29 mouse cellular contexts compared by ENCODE assay signal in the genomic region with DNA sequence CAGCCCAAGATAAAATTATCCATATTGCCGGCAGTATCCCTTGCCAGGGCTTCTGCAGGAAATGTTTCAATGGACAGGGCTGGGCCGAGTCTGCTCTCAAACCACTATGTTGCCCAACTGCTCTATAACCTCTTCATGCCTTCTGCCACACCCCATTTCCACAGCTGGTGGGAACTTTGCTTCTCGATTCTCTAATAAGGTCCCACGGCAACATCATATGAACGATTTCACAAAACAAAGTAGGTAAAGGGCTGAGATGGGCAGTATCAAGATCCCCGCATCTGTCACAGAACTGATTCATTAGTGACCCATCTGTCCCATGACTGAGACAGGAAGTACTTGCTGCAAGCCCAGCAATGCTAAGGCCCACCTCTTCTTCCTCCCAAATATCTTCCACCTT.
DNase-seq lines count a peak whose midpoint lies in the region; ATAC-seq and TF ChIP-seq lines count a peak whose summit lies in the region.
"Had no signal": no experiment of that assay in that cellular context is flagged by ENCODE, and none has a peak within 500 bp of the region (broad histone marks: within the 10 kb centered on the region; RNA-seq: fewer than 3 reads in every experiment).

No protein-coding gene starts in this region.

- H3K27ac ChIP-seq in liver, embryonic 15.5 days (replicated peaks), result peak overlapping the region; percentile 33; the same call in 1 of the 2 replicates
- H3K27ac ChIP-seq in liver, embryonic 12.5 days, result no peak overlapping the region
- no peak overlapping the region for H3K27ac ChIP-seq in hindbrain, postnatal 0 days
- H3K27ac ChIP-seq: embryonic facial prominence, embryonic 12.5 days; forebrain, embryonic 15.5 days; hindbrain, embryonic 10.5 days; hindbrain, embryonic 15.5 days; liver, embryonic 14.5 days; midbrain, embryonic 10.5 days; midbrain, embryonic 15.5 days; neural tube, embryonic 12.5 days; stomach, embryonic 15.5 days had no signal

- peaks cover 3% of the 10 kb centered on the region; the same call in 1 of the 2 replicates for H3K4me1 ChIP-seq in liver, embryonic 15.5 days (replicated peaks)
- H3K4me1 ChIP-seq in liver, embryonic 12.5 days, result 0 out of 2 replicates have a peak, but pooled peaks cover 2% of the 10 kb centered on the region
- H3K4me1 ChIP-seq in hindbrain, postnatal 0 days (ENCODE audit: insufficient read depth, low read length), result no peaks in the 10 kb centered on the region
- H3K4me1 ChIP-seq: stomach, embryonic 15.5 days had no signal

- ATAC-seq in liver, embryonic 15.5 days (ENCODE audit: insufficient read depth), result no peak
- ATAC-seq in liver, embryonic 12.5 days, result no peak
- ATAC-seq in granulocyte monocyte progenitor cell, adult 5-6 weeks (replicated peaks; ENCODE audit: poor library complexity, severe bottlenecking), result peak; percentile 64
- ATAC-seq in megakaryocyte, adult 5-6 weeks (ENCODE audit: poor library complexity, severe bottlenecking), result peak; percentile 62
- ATAC-seq in hindbrain, postnatal 0 days, result no peak
- ATAC-seq: forebrain, embryonic 15.5 days; midbrain, embryonic 15.5 days; Patski had no signal

- H3K4me2 ChIP-seq in liver, embryonic 15.5 days, result no peak overlapping the region
- no peak overlapping the region for H3K4me2 ChIP-seq in liver, embryonic 12.5 days
- H3K4me2 ChIP-seq in hindbrain, postnatal 0 days (ENCODE audit: low read depth, low read length), result no peak overlapping the region
- H3K4me2 ChIP-seq: embryonic facial prominence, embryonic 12.5 days; forebrain, embryonic 15.5 days; hindbrain, embryonic 15.5 days; midbrain, embryonic 15.5 days; neural tube, embryonic 12.5 days; stomach, embryonic 15.5 days had no signal

- no peak for TF ChIP-seq CTCF in hindbrain, postnatal 0 days (IDR thresholded peaks at IDR 0.05; ENCODE audit: low read depth)

- 74% methylated on average over 6 of the region's 6 CpGs for WGBS in liver, embryonic 15.5 days (ENCODE audit: insufficient replicate concordance)
- 84% methylated on average over 6 of the region's 6 CpGs for WGBS in liver, embryonic 12.5 days (ENCODE audit: insufficient replicate concordance)
- 95% methylated on average over 6 of the region's 6 CpGs for WGBS in hindbrain, postnatal 0 days

- no peaks in the 10 kb centered on the region for H3K27me3 ChIP-seq in liver, embryonic 15.5 days
- no peaks in the 10 kb centered on the region for H3K27me3 ChIP-seq in liver, embryonic 12.5 days (replicated peaks)
- H3K27me3 ChIP-seq in hindbrain, postnatal 0 days (ENCODE audit: insufficient read depth, low read length), result no peaks in the 10 kb centered on the region
- H3K27me3 ChIP-seq: embryonic facial prominence, embryonic 12.5 days; forebrain, embryonic 15.5 days; hindbrain, embryonic 15.5 days; midbrain, embryonic 15.5 days; neural tube, embryonic 12.5 days; Patski; stomach, embryonic 15.5 days had no signal

- H3K9me3 ChIP-seq in liver, embryonic 15.5 days (replicated peaks), result no peaks in the 10 kb centered on the region
- no peaks in the 10 kb centered on the region for H3K9me3 ChIP-seq in liver, embryonic 12.5 days (replicated peaks)
- no peaks in the 10 kb centered on the region for H3K9me3 ChIP-seq in hindbrain, postnatal 0 days (ENCODE audit: low read length)
- H3K9me3 ChIP-seq: embryonic facial prominence, embryonic 12.5 days; forebrain, embryonic 15.5 days; hindbrain, embryonic 15.5 days; midbrain, embryonic 10.5 days; midbrain, embryonic 15.5 days; neural tube, embryonic 12.5 days; stomach, embryonic 15.5 days had no signal

- H3K9ac ChIP-seq in liver, embryonic 15.5 days, result no peak overlapping the region
- no peak overlapping the region for H3K9ac ChIP-seq in liver, embryonic 12.5 days
- H3K9ac ChIP-seq in hindbrain, postnatal 0 days (replicated peaks; ENCODE audit: low read length), result no peak overlapping the region
- H3K9ac ChIP-seq: embryonic facial prominence, embryonic 12.5 days; forebrain, embryonic 15.5 days; hindbrain, embryonic 15.5 days; liver, embryonic 14.5 days; midbrain, embryonic 15.5 days; neural tube, embryonic 12.5 days; stomach, embryonic 15.5 days had no signal

- peak; percentile 38 for DNase-seq in 416B (ENCODE audit: low read depth)
- no peak for DNase-seq in layer of hippocampus, postnatal 14 days (ENCODE audit: low spot score in 2 of 2)
- DNase-seq in hindbrain, postnatal 0 days (ENCODE audit: low spot score), result no peak
- no peak for DNase-seq in cerebellum, adult 9-10 months
- DNase-seq: adrenal gland, postnatal 14 days; cerebellum, adult 2 months; cerebellum, postnatal 36 days; gastrocnemius, postnatal 36 days; heart, postnatal 14 days; kidney, adult 18-20 months; kidney, postnatal 36 days; layer of hippocampus, postnatal 36 days; left cerebral cortex, postnatal 4 days; thymus, postnatal 25 days had no signal

- H3K36me3 ChIP-seq in liver, embryonic 15.5 days (replicated peaks), result no peaks in the 10 kb centered on the region
- no peaks in the 10 kb centered on the region for H3K36me3 ChIP-seq in liver, embryonic 12.5 days
- H3K36me3 ChIP-seq in hindbrain, postnatal 0 days (ENCODE audit: insufficient read depth, low read length), result no peaks in the 10 kb centered on the region
- H3K36me3 ChIP-seq: hindbrain, embryonic 15.5 days; midbrain, embryonic 15.5 days; stomach, embryonic 15.5 days had no signal

- no peak overlapping the region for H3K4me3 ChIP-seq in liver, embryonic 15.5 days (replicated peaks)
- H3K4me3 ChIP-seq in liver, embryonic 12.5 days, result no peak overlapping the region
- no peak overlapping the region for H3K4me3 ChIP-seq in hindbrain, postnatal 0 days (ENCODE audit: low read length)
- H3K4me3 ChIP-seq: embryonic facial prominence, embryonic 12.5 days; forebrain, embryonic 15.5 days; hindbrain, embryonic 10.5 days; hindbrain, embryonic 15.5 days; midbrain, embryonic 10.5 days; midbrain, embryonic 15.5 days; myocyte; neural tube, embryonic 12.5 days; stomach, embryonic 15.5 days had no signal

Comparison
In these comparisons a context has a peak if more than half of its experiments do, and no peak if none do; other contexts are left out.
1. ATAC-seq: peak in granulocyte monocyte progenitor cell, adult 5-6 weeks (single experiment) and megakaryocyte, adult 5-6 weeks (single experiment); none in liver, embryonic 15.5 days (single experiment), liver, embryonic 12.5 days (single experiment) and hindbrain, postnatal 0 days (single experiment).